Mouse (Mus musculus) megakaryocyte progenitor cell, adult 5-6 weeks (primary cell): ENCODE measurements around the gene Vav2. TPM values are rescaled to one million over a fixed set of nuclear protein-coding genes. Genes with fewer than 3 reads are reported as not detected.

Source experiments
- ATAC-seq: replicated peaks from 2 replicates; pipeline ENCODE4 v1.8.0; 2016; ENCODE audit warnings: mild to moderate bottlenecking, moderate TSS enrichment, inconsistent platforms; ENCODE audit not compliant: poor library complexity
- total RNA-seq, 2 experiments: library from RNA; stranded (forward) in 1 of 2; stranded (reverse) in 1 of 2; fragments of 157-497, 149-512 nt in 1 of 2; fragments of 200-1000 nt in 1 of 2; gene quantifications; 2 replicates each; pipeline versions ENCODE4 v1.2.3 to v1.2.4; 2015 to 2017

The Vav2 gene
- total RNA-seq, 2 experiments from 2014 or later, result 4.8 to 5.7 TPM

- ATAC-seq, result peak; percentile 5; the same call in 1 of the 2 replicates
Observed at GRCm38 (mm10) chr2:27442708-27443449, 16.0 kb upstream of the Vav2 start.

GRCm38 (mm10) chr2:27441767-27442707, 15.2 kb upstream of the Vav2 start, which contains the start of gene Brd3os:
TSS of gene Brd3os (plus strand) at chr2:27442324.
- peak; percentile 96 for ATAC-seq

GRCm38 (mm10) chr2:27438281-27438680, 11.4 kb upstream of the Vav2 start:
- peak; percentile 88 for ATAC-seq

GRCm38 (mm10) chr2:27437876-27438275, 11.0 kb upstream of the Vav2 start:
- no peak for ATAC-seq

GRCm38 (mm10) chr2:27432599-27432998, 5.8 kb upstream of the Vav2 start:
- no peak for ATAC-seq

GRCm38 (mm10) chr2:27430621-27431020, 3.8 kb upstream of the Vav2 start:
- ATAC-seq, result no peak

- ATAC-seq, result peak; percentile 72
Observed at GRCm38 (mm10) chr2:27428071-27428470, 1.2 kb upstream of the Vav2 start.

GRCm38 (mm10) chr2:27426406-27426854, 403 bp downstream of the Vav2 start:
- ATAC-seq, result no peak

- ATAC-seq, result no peak
Observed at GRCm38 (mm10) chr2:27425751-27426405, 955 bp downstream of the Vav2 start.

- ATAC-seq, result no peak
Observed at GRCm38 (mm10) chr2:27425161-27425611, 1.6 kb downstream of the Vav2 start.

GRCm38 (mm10) chr2:27423596-27423995, 3.2 kb downstream of the Vav2 start:
- ATAC-seq, result no peak

GRCm38 (mm10) chr2:27421293-27422068, 5.4 kb downstream of the Vav2 start:
- no peak for ATAC-seq

- peak; percentile 41 for ATAC-seq
Observed at GRCm38 (mm10) chr2:27418577-27419070, 8.2 kb downstream of the Vav2 start.

GRCm38 (mm10) chr2:27417648-27418153, 9.1 kb downstream of the Vav2 start:
- ATAC-seq, result 0 out of 2 replicates have a peak, but pooled peaks have one; percentile 33

- no peak for ATAC-seq
Observed at GRCm38 (mm10) chr2:27416425-27416824, 10.4 kb downstream of the Vav2 start.

GRCm38 (mm10) chr2:27415060-27415783, 11.6 kb downstream of the Vav2 start:
- ATAC-seq, result no peak

GRCm38 (mm10) chr2:27413936-27414657, 12.7 kb downstream of the Vav2 start:
- ATAC-seq, result no peak

GRCm38 (mm10) chr2:27413582-27413935, 13.3 kb downstream of the Vav2 start:
- no peak for ATAC-seq
